Mouse (Mus musculus) heart, embryonic 10.5 days (tissue): ENCODE measurements at regions not wholly inside any gene's neighbourhood (a gene's known extent, or its start where the extent isn't known, plus 50 kb on each side); places are given as distances from the start of the nearest gene placed in this dataset.

Experiments used
- DNase-seq: peaks from one replicate; pipeline ENCODE4 v3.0.0-alpha.2; 2017; ENCODE audit warnings: low spot score
- H3K27ac ChIP-seq: fragments of 300-500 bp; sonication (generic); 2 replicates; pipeline ENCODE4 v1.5.1; 2016; ENCODE audit warnings: mild to moderate bottlenecking
- H3K27me3 ChIP-seq: fragments of 300-500 bp; sonication (generic); 2 replicates; pipeline ENCODE4 v1.6.1; 2016; ENCODE audit warnings: mild to moderate bottlenecking; ENCODE audit not compliant: poor library complexity, insufficient read depth, severe bottlenecking
- H3K36me3 ChIP-seq: fragments of 300-500 bp; sonication (generic); 2 replicates; pipeline ENCODE4 v1.6.1; 2016; ENCODE audit warnings: mild to moderate bottlenecking, moderate library complexity
- H3K4me1 ChIP-seq: fragments of 300-500 bp; sonication (generic); 2 replicates; pipeline ENCODE4 v1.6.1; 2016; ENCODE audit warnings: mild to moderate bottlenecking
- H3K4me3 ChIP-seq: fragments of 300-500 bp; sonication (generic); 2 replicates; pipeline ENCODE4 v1.5.1; 2016; ENCODE audit warnings: mild to moderate bottlenecking, moderate library complexity
- H3K9me3 ChIP-seq: fragments of 300-500 bp; sonication (generic); 2 replicates; pipeline ENCODE4 v1.6.1; 2016; ENCODE audit warnings: mild to moderate bottlenecking, moderate library complexity
- WGBS: fragments of 180-500 bp; shearing (Covaris S2); methylation state at CpG from one replicate; pipeline ENCODE4 v1.1.7; 2016; 5-methylcytosine and 5-hydroxymethylcytosine counted together

- Histone ChIP-seq H3K27me3 (no peaks in the 10 kb centered on the region), H3K27ac (no peak overlapping the region), H3K9me3 (no peaks in the 10 kb centered on the region), H3K4me1 (no peaks in the 10 kb centered on the region), H3K36me3 (no peaks in the 10 kb centered on the region), H3K4me3 (no peak overlapping the region)
- 36% methylated on average over 4 of the region's 4 CpGs for WGBS
- no peak for DNase-seq
Observed at GRCm38 (mm10) chr7:40275658-40276057, 622.5 kb upstream of the Vstm2b start.

- no peak overlapping the region for H3K27ac ChIP-seq
- no peak for DNase-seq
- WGBS = 55% methylated on average over 5 of the region's 5 CpGs
- H3K4me3 ChIP-seq = no peak overlapping the region
- H3K27me3 ChIP-seq = no peaks in the 10 kb centered on the region
- H3K36me3 ChIP-seq = no peaks in the 10 kb centered on the region
- no peaks in the 10 kb centered on the region for H3K9me3 ChIP-seq
- no peaks in the 10 kb centered on the region for H3K4me1 ChIP-seq
Observed at GRCm38 (mm10) chr7:40276116-40276515, 622.0 kb upstream of the Vstm2b start.

- Histone ChIP-seq H3K27me3 (no peaks in the 10 kb centered on the region), H3K36me3 (no peaks in the 10 kb centered on the region), H3K4me3 (no peak overlapping the region), H3K27ac (no peak overlapping the region), H3K4me1 (no peaks in the 10 kb centered on the region), H3K9me3 (no peaks in the 10 kb centered on the region)
- WGBS = 79% methylated on average over 3 of the region's 3 CpGs
- DNase-seq = no peak
Observed at GRCm38 (mm10) chr7:40290166-40290565, 608.0 kb upstream of the Vstm2b start.

- H3K27me3 ChIP-seq = no peaks in the 10 kb centered on the region
- H3K4me1 ChIP-seq = no peaks in the 10 kb centered on the region
- DNase-seq = no peak
- 28% methylated on average over 2 of the region's 2 CpGs for WGBS
- no peaks in the 10 kb centered on the region for H3K9me3 ChIP-seq
- H3K27ac ChIP-seq = no peak overlapping the region
- no peak overlapping the region for H3K4me3 ChIP-seq
- H3K36me3 ChIP-seq = no peaks in the 10 kb centered on the region
Observed at GRCm38 (mm10) chr7:40310558-40310957, 587.6 kb upstream of the Vstm2b start.

GRCm38 (mm10) chr7:40321171-40321570 lies 577.0 kb upstream of the Vstm2b start:
- Histone ChIP-seq H3K9me3 (no peaks in the 10 kb centered on the region), H3K27me3 (no peaks in the 10 kb centered on the region), H3K27ac (no peak overlapping the region), H3K4me1 (0 out of 2 replicates have a peak, but pooled peaks cover 5% of the 10 kb centered on the region), H3K4me3 (no peak overlapping the region), H3K36me3 (no peaks in the 10 kb centered on the region)
- WGBS = 83% methylated on average over 1 of the region's 1 CpGs
- no peak for DNase-seq

GRCm38 (mm10) chr7:40325188-40325705 lies 572.9 kb upstream of the Vstm2b start:
- 0 out of 2 replicates have a peak, but pooled peaks cover 5% of the 10 kb centered on the region for H3K4me1 ChIP-seq
- H3K27me3 ChIP-seq = no peaks in the 10 kb centered on the region
- H3K27ac ChIP-seq = no peak overlapping the region
- H3K4me3 ChIP-seq = no peak overlapping the region
- no peak for DNase-seq
- no peaks in the 10 kb centered on the region for H3K36me3 ChIP-seq
- no peaks in the 10 kb centered on the region for H3K9me3 ChIP-seq
- WGBS = 65% methylated on average over 3 of the region's 3 CpGs

GRCm38 (mm10) chr7:40332455-40332854 lies 565.7 kb upstream of the Vstm2b start:
- Histone ChIP-seq H3K36me3 (no peaks in the 10 kb centered on the region), H3K4me1 (no peaks in the 10 kb centered on the region), H3K9me3 (no peaks in the 10 kb centered on the region), H3K27ac (no peak overlapping the region), H3K4me3 (no peak overlapping the region), H3K27me3 (no peaks in the 10 kb centered on the region)
- WGBS = 75% methylated on average over 4 of the region's 4 CpGs
- DNase-seq = no peak

- H3K9me3 ChIP-seq = no peaks in the 10 kb centered on the region
- no peak overlapping the region for H3K4me3 ChIP-seq
- no peaks in the 10 kb centered on the region for H3K27me3 ChIP-seq
- no peaks in the 10 kb centered on the region for H3K4me1 ChIP-seq
- DNase-seq = no peak
- H3K27ac ChIP-seq = no peak overlapping the region
- WGBS = 58% methylated on average over 4 of the region's 4 CpGs
- no peaks in the 10 kb centered on the region for H3K36me3 ChIP-seq
Observed at GRCm38 (mm10) chr7:40352306-40352705, 545.8 kb upstream of the Vstm2b start.

GRCm38 (mm10) chr7:40362719-40363118 lies 535.4 kb upstream of the Vstm2b start:
- DNase-seq = no peak
- no peak overlapping the region for H3K4me3 ChIP-seq
- no peak overlapping the region for H3K27ac ChIP-seq
- no peaks in the 10 kb centered on the region for H3K27me3 ChIP-seq
- H3K36me3 ChIP-seq = no peaks in the 10 kb centered on the region
- H3K9me3 ChIP-seq = no peaks in the 10 kb centered on the region
- 17% methylated on average over 2 of the region's 2 CpGs for WGBS
- no peaks in the 10 kb centered on the region for H3K4me1 ChIP-seq

GRCm38 (mm10) chr7:40372713-40373112 lies 525.4 kb upstream of the Vstm2b start:
- no peak for DNase-seq
- Histone ChIP-seq H3K9me3 (no peaks in the 10 kb centered on the region), H3K27ac (no peak overlapping the region), H3K4me1 (no peaks in the 10 kb centered on the region), H3K27me3 (no peaks in the 10 kb centered on the region), H3K36me3 (no peaks in the 10 kb centered on the region), H3K4me3 (no peak overlapping the region)
- 90% methylated on average over 2 of the region's 2 CpGs for WGBS

- H3K9me3 ChIP-seq = no peaks in the 10 kb centered on the region
- no peaks in the 10 kb centered on the region for H3K36me3 ChIP-seq
- H3K27ac ChIP-seq = no peak overlapping the region
- DNase-seq = no peak
- 88% methylated on average over 1 of the region's 1 CpGs for WGBS
- H3K4me1 ChIP-seq = no peaks in the 10 kb centered on the region
- H3K4me3 ChIP-seq = no peak overlapping the region
- H3K27me3 ChIP-seq = no peaks in the 10 kb centered on the region
Observed at GRCm38 (mm10) chr7:40377839-40378238, 520.3 kb upstream of the Vstm2b start.

GRCm38 (mm10) chr7:40381244-40381643 lies 516.9 kb upstream of the Vstm2b start:
- WGBS = 81% methylated on average over 3 of the region's 3 CpGs
- Histone ChIP-seq H3K4me1 (no peaks in the 10 kb centered on the region), H3K36me3 (no peaks in the 10 kb centered on the region), H3K9me3 (no peaks in the 10 kb centered on the region), H3K4me3 (no peak overlapping the region), H3K27ac (no peak overlapping the region), H3K27me3 (no peaks in the 10 kb centered on the region)
- no peak for DNase-seq

GRCm38 (mm10) chr7:40388152-40388551 lies 510.0 kb upstream of the Vstm2b start:
- WGBS = 87% methylated on average over 5 of the region's 5 CpGs
- no peak for DNase-seq
- no peaks in the 10 kb centered on the region for H3K27me3 ChIP-seq
- H3K4me1 ChIP-seq = 0 out of 2 replicates have a peak, but pooled peaks cover 2% of the 10 kb centered on the region
- H3K9me3 ChIP-seq = no peaks in the 10 kb centered on the region
- no peak overlapping the region for H3K4me3 ChIP-seq
- no peaks in the 10 kb centered on the region for H3K36me3 ChIP-seq
- no peak overlapping the region for H3K27ac ChIP-seq

GRCm38 (mm10) chr7:40389795-40390194 lies 508.3 kb upstream of the Vstm2b start:
- no peak overlapping the region for H3K4me3 ChIP-seq
- 0 out of 2 replicates have a peak, but pooled peaks cover 2% of the 10 kb centered on the region for H3K4me1 ChIP-seq
- H3K27me3 ChIP-seq = no peaks in the 10 kb centered on the region
- WGBS = 41% methylated on average over 3 of the region's 3 CpGs
- no peak for DNase-seq
- no peaks in the 10 kb centered on the region for H3K9me3 ChIP-seq
- no peak overlapping the region for H3K27ac ChIP-seq
- H3K36me3 ChIP-seq = no peaks in the 10 kb centered on the region
